Mouse (Mus musculus): Measurements from ENCODE around the gene Serpina6.

DNA sequence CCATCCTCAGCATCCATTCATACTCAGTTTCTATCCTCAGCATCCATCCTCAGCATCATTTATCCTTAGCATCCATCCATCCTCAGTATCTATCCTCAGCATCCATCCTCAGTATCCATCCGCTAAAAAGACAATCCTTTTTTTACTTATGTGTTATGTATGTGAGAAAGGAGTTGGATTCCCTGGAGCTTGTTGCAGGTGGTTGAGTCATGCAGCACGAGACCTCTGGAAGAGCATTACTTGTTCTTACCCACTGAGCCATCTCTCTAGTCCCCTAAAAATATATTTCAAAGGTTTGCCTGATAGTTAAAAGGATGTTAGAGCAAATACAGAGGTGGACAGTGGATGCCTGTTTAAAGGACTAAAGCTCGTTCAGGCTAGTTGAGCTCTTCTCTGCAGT lies 55.2 kb downstream of the Serpina6 start:
- TF ChIP-seq E2F4 (IDR thresholded peaks at IDR 0.05; ENCODE audit: insufficient read depth) = no peak
- TF ChIP-seq POLR2A (IDR thresholded peaks at IDR 0.05; ENCODE audit: insufficient read length, low read depth) = no peak
- TF ChIP-seq MAX (IDR thresholded peaks at IDR 0.05; ENCODE audit: low read depth) = no peak
- TF ChIP-seq POLR2AphosphoS2 (IDR thresholded peaks at IDR 0.05; ENCODE audit: insufficient read length, low read depth) = no peak
- no peak for TF ChIP-seq MYOG (IDR thresholded peaks at IDR 0.05; ENCODE audit: control insufficient read depth in 1 of 3, insufficient read depth in 1 of 3, insufficient read length in 2 of 3, low read depth in 2 of 3)
- TF ChIP-seq MYOD1 (IDR thresholded peaks at IDR 0.05; ENCODE audit: control insufficient read depth in 1 of 3, insufficient read length in 2 of 3, low read depth in 2 of 3) = no peak
- no peak for TF ChIP-seq TCF12 (IDR thresholded peaks at IDR 0.05; ENCODE audit: insufficient read depth, poor library complexity, severe bottlenecking)
- TF ChIP-seq USF1 (IDR thresholded peaks at IDR 0.05; ENCODE audit: low read depth) = no peak
- TF ChIP-seq REST (IDR thresholded peaks at IDR 0.05; ENCODE audit: insufficient read depth, insufficient read length) = no peak
- peak; percentile 53; the same call in 1 of the 2 replicates for TF ChIP-seq CEBPB (IDR thresholded peaks at IDR 0.05; ENCODE audit: insufficient read depth, poor library complexity, severe bottlenecking)
